Mouse (Mus musculus) CH12F3 (cell line): ENCODE results near the gene Tmem45a2.
"Not testable (repeated sequence)": the region's sequence is repeated elsewhere in the genome, so short reads cannot be mapped to it uniquely, and the experiment has no call there.

Experiments used
- in situ Hi-C: fragments of 300-500 bp; cut with MboI; formaldehyde crosslinking; loops from 2 replicates; pipeline ENCODE4 v1.14.3; 2020; ENCODE audit warnings: low sequenced_read_pairs

The Tmem45a2 gene

DNA sequence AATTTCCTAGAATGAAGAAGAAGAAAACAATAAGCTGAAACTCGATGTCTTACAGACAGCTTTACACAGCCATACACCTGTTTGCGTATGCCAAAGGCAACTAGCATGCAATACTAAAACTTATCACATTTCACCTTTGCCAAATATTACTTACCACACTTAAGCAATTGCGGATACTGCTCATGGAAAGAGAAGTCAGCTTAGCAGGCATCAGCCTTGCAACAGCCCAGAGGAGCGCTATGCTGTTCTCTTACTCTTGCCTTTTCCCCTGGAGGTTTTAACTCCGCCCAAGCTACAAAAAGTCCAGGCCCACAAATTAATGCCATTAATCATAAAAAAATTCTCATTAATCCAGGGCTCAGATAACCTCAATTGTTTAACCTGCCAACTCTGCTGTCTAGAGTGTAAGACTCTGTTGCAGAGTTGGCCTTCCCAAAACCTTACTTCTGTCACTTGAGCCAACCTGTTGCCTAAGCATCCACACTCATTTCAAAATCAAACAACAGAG, at the start of gene Tmem45a2:
Gene Tmem45a2, minus strand, starts transcription at position 241 of the 508 bp plus-strand sequence.
- in situ Hi-C loops = loop anchor here (25.0 kb wide), 1 partner anchor 284 kb away; the partner anchor contains the start of gene Adgrg7

DNA sequence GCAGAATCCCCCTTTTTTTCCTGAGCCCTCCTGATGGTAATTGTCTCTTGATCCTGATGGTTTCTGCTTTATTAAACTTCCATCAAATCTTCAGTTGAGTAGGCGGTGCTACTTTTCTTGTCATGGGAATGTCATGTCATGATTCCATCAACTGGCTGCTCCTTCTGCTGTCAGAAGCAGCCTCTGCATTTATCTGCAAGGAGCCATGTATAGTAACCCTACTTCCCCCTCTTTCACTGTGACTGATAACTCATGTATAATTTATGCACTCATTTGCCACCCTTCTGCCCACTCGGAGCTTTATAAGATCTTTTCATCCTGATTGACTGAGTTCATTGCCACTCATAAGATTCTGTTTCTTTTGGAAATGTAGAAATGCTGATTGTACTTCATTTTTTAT, 46.4 kb upstream of the Tmem45a2 start:
- in situ Hi-C loops = loop anchor here (10.0 kb wide), 1 partner anchor 487 kb away; the partner anchor contains the start of gene Cmss1

GRCm38 (mm10) chr16:57116066-57116465, 44.9 kb upstream of the Tmem45a2 start:
- in situ Hi-C loops = loop anchor here (10.0 kb wide), 1 partner anchor 489 kb away; the partner anchor contains the start of gene Cmss1

- in situ Hi-C loops = no loop called here
Measured at GRCm38 (mm10) chr16:57106185-57106960, 35.2 kb upstream of the Tmem45a2 start.

GRCm38 (mm10) chr16:57101174-57101573, 30.0 kb upstream of the Tmem45a2 start:
- in situ Hi-C loops = no loop called here

DNA sequence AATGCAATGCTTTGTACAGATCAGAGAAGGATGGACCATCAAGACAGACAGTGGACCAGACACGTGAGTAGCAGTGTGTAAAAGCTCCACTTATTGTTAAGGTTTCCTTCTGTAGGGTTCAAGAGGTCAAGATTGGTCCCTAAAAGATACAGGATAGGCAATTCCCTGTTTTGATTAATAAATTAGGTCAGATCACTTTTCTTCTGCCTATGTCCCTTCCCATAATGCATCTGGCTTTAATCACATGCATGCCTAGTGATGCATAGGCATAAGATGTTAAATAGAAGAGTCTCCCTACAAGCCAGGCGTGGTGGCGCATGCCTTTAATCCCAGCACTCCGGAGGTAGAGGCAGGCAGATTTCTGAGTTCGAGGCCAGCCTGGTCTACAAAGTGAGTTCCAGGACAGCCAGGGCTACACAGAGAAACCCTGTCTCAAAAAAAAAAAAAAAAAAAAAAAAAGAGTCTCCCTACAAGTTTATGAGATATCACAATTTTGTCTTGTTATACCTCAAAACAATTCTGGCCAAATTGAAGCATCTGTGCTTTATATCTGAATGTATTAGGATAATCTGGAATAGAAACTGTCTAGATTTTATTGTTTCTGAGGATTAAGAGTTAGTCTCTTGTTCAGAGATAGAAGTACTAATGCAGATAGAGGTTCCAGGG, 28.5 kb upstream of the Tmem45a2 start:
- in situ Hi-C loops = no loop called here

DNA sequence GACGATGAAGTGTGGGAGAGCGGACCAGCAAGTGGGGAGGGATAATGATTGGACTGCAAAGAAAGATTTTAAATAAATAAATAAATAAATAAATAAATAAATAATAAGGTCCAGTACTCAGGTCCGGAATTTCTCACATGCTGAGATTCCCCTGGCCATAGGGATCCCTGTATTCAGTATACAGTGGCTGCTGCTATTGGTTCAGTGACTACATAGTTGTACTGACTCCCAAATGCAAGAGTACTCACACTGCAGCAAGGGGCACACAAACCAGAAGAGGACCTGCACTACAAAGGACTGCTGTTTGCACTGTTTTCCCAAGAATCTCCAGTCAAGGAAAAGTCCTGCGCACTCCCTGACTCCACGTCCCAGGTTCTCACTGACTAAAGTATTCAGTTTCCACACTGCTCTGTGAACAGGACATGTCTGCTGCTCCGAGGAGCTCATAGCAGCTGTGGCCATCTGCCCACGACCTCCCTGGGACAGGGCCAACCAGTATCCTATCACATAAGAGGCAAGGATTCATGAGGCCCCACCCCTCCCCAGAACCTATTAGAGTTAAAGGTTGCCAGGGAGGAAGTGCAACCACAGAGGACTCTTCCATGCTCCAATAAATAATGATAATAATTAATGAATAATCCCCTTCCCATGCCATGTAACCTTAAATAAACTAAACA, 27.4 kb upstream of the Tmem45a2 start:
- in situ Hi-C loops = no loop called here

DNA sequence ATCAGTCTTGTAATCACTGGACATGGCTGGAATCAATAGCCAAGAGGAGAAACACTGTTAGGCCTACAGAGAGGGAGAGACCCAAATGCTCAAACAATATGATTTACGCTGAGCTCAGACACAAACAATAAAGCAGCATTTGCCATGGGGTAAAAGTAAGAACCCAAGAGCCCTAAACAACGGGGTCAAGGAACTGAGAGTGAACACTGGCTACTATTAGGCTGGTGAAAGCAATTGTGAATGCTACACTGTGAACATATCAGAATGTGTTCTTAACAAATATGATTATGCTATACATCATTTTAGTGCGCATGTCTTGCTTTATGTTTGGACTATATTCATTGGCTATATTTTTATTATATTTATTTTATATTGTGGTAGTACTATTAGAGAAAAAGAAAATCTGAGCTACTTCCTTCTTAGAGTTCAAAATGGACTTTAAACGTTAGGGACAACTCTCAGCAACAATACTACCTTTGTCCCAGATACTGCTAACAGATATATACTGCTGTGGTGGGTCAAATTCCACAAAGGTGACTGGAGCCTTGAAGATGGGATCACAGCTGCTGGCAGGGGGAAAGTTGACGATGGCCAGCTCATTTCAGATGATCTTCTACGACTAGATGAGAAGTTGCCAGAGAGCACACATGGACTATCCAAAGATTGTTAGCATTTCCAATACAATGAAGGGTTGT, 21.9 kb upstream of the Tmem45a2 start:
- in situ Hi-C loops = no loop called here

- in situ Hi-C loops = no loop called here
Measured at GRCm38 (mm10) chr16:57092460-57092859, 21.3 kb upstream of the Tmem45a2 start.

DNA sequence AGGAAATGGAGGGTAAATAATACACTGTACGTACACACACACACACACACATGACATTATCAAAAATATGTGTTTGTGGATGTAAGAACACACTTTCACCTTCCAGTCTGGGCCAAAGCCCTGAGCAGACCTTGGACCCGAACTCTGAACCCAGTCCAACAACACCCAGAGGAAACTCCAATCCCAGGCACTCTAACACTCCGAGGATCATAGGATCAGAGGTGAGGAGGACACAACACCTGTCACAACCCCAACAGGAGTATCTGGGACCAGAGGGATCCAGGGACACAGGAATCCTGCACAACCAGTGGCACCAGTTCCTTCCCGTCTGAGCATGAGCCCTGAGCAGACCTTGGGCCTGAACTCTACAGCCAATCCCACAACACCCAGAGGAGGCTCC, 8.4 kb upstream of the Tmem45a2 start:
- in situ Hi-C loops = no loop called here

DNA sequence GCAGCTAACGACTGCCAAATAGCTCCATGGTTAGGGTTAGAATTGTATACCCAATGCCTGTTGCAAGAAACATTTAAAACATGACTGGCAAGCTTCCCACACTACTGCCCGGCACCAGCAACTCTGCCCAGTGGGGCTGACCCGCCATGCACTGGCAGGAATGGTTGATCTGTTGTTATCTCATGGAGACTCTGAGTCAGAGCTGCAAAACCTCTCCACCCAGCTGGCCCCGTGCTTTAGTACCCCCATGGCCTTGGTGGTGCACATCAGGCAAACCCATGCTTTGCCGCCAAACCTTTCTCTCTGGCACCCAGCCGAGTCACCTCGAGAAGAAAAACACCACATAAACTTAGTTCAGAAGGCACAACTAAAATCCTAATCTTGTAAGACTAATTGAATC, 4.8 kb upstream of the Tmem45a2 start:
- in situ Hi-C loops = no loop called here

DNA sequence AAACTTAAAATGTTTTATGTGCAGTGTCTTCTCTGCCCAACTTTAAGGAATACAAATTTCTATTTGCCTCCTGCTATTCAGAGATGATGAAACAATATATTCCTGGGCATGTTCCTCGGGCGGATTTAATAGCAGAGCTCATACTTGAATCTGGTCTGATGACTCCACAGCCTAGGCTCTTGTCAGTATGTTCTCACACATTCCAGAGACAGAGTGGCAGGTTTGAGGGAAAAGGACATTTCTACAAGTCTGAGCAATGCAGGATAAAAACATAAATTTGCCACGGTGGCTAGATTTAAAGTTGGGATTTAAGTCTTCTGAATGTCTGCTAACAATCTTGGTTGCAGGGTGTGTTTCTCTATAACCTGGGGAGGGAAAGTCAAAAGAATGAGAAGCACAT, 9.1 kb downstream of the Tmem45a2 start:
- in situ Hi-C loops = loop anchor here (25.0 kb wide), 1 partner anchor 275 kb away; the partner anchor contains the start of gene Adgrg7

GRCm38 (mm10) chr16:57056995-57057394, 14.2 kb downstream of the Tmem45a2 start:
- in situ Hi-C loops = loop anchor here (25.0 kb wide), 1 partner anchor 270 kb away; the partner anchor contains the start of gene Adgrg7

GRCm38 (mm10) chr16:57049974-57050373, 21.2 kb downstream of the Tmem45a2 start:
- in situ Hi-C loops = loop anchor here (25.0 kb wide), 1 partner anchor 263 kb away; the partner anchor contains the start of gene Adgrg7

DNA sequence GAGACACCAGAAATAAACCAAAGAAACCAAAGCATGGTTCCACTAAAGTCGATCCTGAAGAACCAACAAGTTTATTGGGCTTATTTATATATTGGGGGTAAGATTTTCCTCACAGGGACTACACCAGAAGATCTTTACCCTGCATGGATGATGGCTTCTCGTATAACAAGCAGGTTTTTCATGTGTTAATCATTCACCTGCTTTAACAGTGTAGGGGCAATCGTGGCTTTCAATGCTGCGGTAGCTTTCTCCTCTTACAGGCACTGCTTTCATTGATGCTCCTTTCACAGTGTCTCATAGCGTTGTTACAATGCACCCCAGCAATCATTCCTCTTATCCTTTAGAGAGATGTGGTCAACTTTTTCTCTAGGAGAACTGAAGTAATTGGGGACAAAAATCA, 32.6 kb downstream of the Tmem45a2 start:
- in situ Hi-C loops = no loop called here

DNA sequence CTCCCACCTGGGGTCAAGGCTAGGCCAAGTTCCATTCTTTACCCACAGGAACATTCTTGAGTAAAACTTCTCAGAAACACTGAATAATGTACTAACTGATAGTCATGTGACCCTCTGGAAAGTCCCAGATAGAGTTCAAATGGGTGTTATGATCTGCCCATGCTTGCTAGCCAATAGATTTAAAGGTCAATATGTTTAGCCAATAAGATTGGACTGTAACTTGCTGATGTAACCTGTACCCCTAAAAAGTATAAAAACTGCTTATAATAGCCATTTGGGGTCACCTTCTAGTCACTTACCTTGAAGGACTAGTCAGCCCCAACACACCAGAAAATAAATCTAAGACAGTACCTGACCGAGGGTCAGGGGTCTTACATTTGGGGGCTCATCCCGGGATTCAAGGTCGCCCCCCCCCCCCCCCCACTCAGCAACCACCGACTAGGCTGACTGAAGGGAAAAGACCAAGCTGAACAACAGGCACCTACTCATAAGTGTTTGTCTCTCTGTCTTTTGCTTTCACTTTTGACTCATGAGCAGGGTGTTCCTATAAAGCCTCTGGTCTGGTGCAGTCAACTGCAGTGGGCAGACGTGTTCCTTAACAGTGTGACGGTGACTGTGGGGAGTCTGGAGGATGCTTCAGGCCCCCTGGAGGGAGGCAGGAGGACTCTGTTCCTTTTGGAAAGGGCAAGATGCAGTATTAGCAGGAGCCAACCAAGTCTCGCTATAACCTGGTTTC, 40.9 kb downstream of the Tmem45a2 start:
- in situ Hi-C loops = no loop called here

GRCm38 (mm10) chr16:56998283-56998682, 72.9 kb downstream of the Tmem45a2 start:
- in situ Hi-C loops = not testable (repeated sequence)
